Mouse (Mus musculus): ENCODE measurements around the gene Ctsr. TPM values are rescaled to one million over a fixed set of nuclear protein-coding genes. Genes with fewer than 3 reads are reported as not detected.
"Not testable (repeated sequence)": the region's sequence is repeated elsewhere in the genome, so short reads cannot be mapped to it uniquely, and the experiment has no call there.

Gene Ctsr
- polyA plus RNA-seq (2012; ENCODE audit: insufficient read depth, insufficient read length, low replicate concordance, missing spikeins): not detected in 2 replicates

- Histone ChIP-seq H3K4me3 (ENCODE audit: insufficient read depth, low read depth, low read length) (no peak within 1 kb of the TSS), H3K27ac (ENCODE audit: insufficient read depth, low read depth, low read length) (no peak within 1 kb of the TSS), H3K4me1 (ENCODE audit: control insufficient read depth, insufficient read depth, low read length) (no peaks in the 10 kb centered on the region)
- WGBS: 87% methylated on average over 1 of the region's 1 CpGs
- TF ChIP-seq CTCF (IDR thresholded peaks at IDR 0.05; ENCODE audit: insufficient read depth, low read depth, low read length) (no peak), POLR2A (IDR thresholded peaks at IDR 0.05; ENCODE audit: insufficient read depth, low read depth, low read length) (no peak)
These were observed at the start of gene Ctsr for GRCm38 (mm10) chr13:61164156-61164555. Ctsr (minus strand) TSS chr13:61164256.

DNA sequence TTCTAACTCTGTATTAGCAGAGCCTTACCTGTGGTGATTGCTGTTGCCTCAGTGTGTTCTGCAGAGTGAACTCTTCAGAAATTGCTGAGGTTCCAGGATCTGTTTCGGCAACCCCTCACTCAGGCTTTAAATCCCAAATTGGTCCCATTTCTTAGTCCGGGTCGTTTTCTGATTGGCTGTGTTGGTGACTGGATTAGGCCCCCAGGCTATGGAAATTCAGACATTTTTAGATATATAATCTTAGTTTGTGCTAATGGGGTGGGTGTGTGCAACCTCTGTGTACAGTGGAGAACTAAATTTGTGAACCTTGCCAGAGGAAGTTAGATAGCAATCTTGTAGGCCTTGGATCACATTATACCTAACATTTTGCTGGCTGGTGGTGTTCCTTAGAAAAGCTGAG, 39.3 kb upstream of the Ctsr start, which contains the start of gene Cts6:
TSS of gene Cts6 (minus strand) at position 101 of the 400 bp plus-strand sequence.
- WGBS: 93% methylated on average over 3 of the region's 3 CpGs
- TF ChIP-seq POLR2A (IDR thresholded peaks at IDR 0.05; ENCODE audit: insufficient read depth, low read depth, low read length) (no peak), CTCF (IDR thresholded peaks at IDR 0.05; ENCODE audit: insufficient read depth, low read depth, low read length) (no peak)
- no peaks in the 10 kb centered on the region for H3K4me1 ChIP-seq (ENCODE audit: control insufficient read depth, insufficient read depth, low read length)
- no peak within 1 kb of the TSS for H3K27ac ChIP-seq (ENCODE audit: insufficient read depth, low read depth, low read length)
- H3K4me3 ChIP-seq (ENCODE audit: insufficient read depth, low read depth, low read length): no peak within 1 kb of the TSS

GRCm38 (mm10) chr13:61185151-61185933, 21.3 kb upstream of the Ctsr start:
- not testable (repeated sequence) for H3K27ac ChIP-seq (ENCODE audit: insufficient read depth, low read depth, low read length); H3K4me1 ChIP-seq (ENCODE audit: control insufficient read depth, insufficient read depth, low read length); H3K4me3 ChIP-seq (ENCODE audit: insufficient read depth, low read depth, low read length)
- 73% methylated on average over 5 of the region's 5 CpGs for WGBS

GRCm38 (mm10) chr13:61164622-61165021, 566 bp upstream of the Ctsr start:
- Histone ChIP-seq H3K4me1 (ENCODE audit: control insufficient read depth, insufficient read depth, low read length) (no peaks in the 10 kb centered on the region), H3K4me3 (ENCODE audit: insufficient read depth, low read depth, low read length) (no peak overlapping the region), H3K27ac (ENCODE audit: insufficient read depth, low read depth, low read length) (no peak overlapping the region)
- TF ChIP-seq POLR2A (IDR thresholded peaks at IDR 0.05; ENCODE audit: insufficient read depth, low read depth, low read length): no peak
- TF ChIP-seq CTCF (IDR thresholded peaks at IDR 0.05; ENCODE audit: insufficient read depth, low read depth, low read length): no peak
- 84% methylated on average over 4 of the region's 4 CpGs for WGBS

Other genes with a start within 250 kb of the Ctsr start
- not detected in 2 replicates for gene Gm49393, start 228.7 kb downstream of the Ctsr start, polyA plus RNA-seq (2012; ENCODE audit: insufficient read depth, insufficient read length, low replicate concordance, missing spikeins)
- gene Gm49391, start 227.7 kb downstream of the Ctsr start, polyA plus RNA-seq (2012; ENCODE audit: insufficient read depth, insufficient read length, low replicate concordance, missing spikeins): not detected in 2 replicates
- gene Ctla2a, start 227.6 kb downstream of the Ctsr start, polyA plus RNA-seq (2012; ENCODE audit: insufficient read depth, insufficient read length, low replicate concordance, missing spikeins): not detected in 2 replicates
- gene Tpbpa, start 222.3 kb downstream of the Ctsr start, polyA plus RNA-seq (2012; ENCODE audit: insufficient read depth, insufficient read length, low replicate concordance, missing spikeins): not detected in 2 replicates
- not detected in 2 replicates for gene Ctsj, start 158.3 kb downstream of the Ctsr start, polyA plus RNA-seq (2012; ENCODE audit: insufficient read depth, insufficient read length, low replicate concordance, missing spikeins)
- not detected in 2 replicates for gene Ctsq, start 123.6 kb downstream of the Ctsr start, polyA plus RNA-seq (2012; ENCODE audit: insufficient read depth, insufficient read length, low replicate concordance, missing spikeins)
- gene Cts6, start 39.2 kb upstream of the Ctsr start, polyA plus RNA-seq (2012; ENCODE audit: insufficient read depth, insufficient read length, low replicate concordance, missing spikeins): not detected in 2 replicates
- not detected in 2 replicates for gene Cts8, start 91.1 kb upstream of the Ctsr start, polyA plus RNA-seq (2012; ENCODE audit: insufficient read depth, insufficient read length, low replicate concordance, missing spikeins)
- gene Gm49398, start 124.6 kb upstream of the Ctsr start, polyA plus RNA-seq (2012; ENCODE audit: insufficient read depth, insufficient read length, low replicate concordance, missing spikeins): not detected in 2 replicates
- not detected in 2 replicates for gene Cts7, start 193.9 kb upstream of the Ctsr start, polyA plus RNA-seq (2012; ENCODE audit: insufficient read depth, insufficient read length, low replicate concordance, missing spikeins)

Measured in olfactory bulb, adult 2 months (tissue).